Mouse (Mus musculus) left cerebral cortex, postnatal 4 days (tissue): Measurements from ENCODE around the gene Akr1c13. TPM values are rescaled to one million over a fixed set of nuclear protein-coding genes. Genes with fewer than 3 reads are reported as not detected.

ENCODE experiments used
- DNase-seq: peaks from one replicate; pipeline ENCODE4 v3.0.0-alpha.2; 2022
- intact Hi-C: fragments of 180-260 bp; cut with DNase I; formaldehyde crosslinking; loops from one replicate; pipeline ENCODE4 v1.15.1; 2025
- total RNA-seq, 2 experiments: library from RNA; stranded (reverse); gene quantifications; 2 replicates each; pipeline ENCODE4 v1.2.3; 2021

The Akr1c13 gene
- total RNA-seq, 2 experiments from 2014 or later, result 0.52 to 1.1 TPM

DNA sequence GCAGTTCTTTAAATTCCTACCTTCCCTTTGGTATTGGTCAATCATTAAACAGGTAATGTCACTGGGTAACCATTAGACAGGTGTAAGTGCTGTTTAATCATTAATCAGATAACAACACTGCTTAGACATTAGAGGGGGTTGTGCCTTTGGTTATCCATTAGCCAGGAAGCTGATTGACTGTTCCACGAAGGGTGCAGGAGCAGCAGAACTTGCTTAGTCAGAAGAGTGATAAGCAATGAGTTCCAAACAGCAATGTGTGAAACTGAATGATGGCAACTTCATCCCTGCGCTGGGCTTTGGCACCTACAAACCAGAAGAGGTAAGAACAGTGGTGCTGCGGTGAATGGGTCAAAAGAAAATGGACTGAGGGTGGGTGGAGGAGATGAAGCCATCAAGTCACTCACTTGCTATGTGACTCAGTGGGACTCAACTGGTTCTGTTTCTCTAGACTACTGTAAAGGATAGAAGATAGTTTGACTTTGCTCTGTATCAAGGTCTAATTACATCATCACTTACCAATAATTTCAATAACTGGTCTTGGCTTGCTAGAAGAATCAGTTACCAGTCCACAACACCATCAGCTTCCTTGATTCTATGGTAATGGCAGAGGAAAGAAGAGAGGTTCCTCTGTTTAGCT is 42.7 kb downstream of the Akr1c13 start:
- intact Hi-C loops, result no loop called here
- DNase-seq, result no peak

DNA sequence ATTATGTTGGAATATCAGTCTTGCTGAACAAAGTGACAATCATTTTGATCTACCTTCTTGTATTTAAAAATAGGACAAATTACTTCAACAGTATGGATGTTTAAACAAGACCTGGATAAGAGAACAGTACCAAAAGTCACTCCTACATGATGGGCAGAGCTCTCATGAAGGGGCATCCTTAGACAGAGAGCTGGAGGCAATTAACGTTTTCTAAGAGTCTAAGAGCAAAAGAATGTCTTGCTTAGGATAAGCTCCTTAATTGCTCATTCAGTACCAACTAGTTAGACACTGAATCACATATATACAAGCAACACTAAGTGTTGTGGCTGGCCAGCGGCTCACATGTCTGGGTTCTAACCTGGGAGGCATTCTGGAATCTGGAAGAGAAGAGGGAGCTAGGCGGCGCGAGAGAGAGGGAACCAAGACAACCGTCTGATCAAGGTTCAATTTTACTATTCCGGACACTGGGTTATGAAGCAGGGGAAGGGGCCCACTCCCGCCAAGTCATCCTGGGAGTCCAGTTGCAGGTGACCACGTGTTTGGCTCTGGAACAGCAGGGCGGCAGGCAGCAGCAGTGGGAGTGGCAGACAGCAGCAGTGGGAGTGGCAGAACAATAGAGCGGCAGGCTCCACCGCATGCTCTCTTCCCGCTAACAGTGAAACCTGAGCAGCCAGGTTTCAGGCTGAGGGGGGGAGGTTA is 54.1 kb downstream of the Akr1c13 start:
- intact Hi-C loops, result no loop called here
- DNase-seq, result peak; percentile 12

DNA sequence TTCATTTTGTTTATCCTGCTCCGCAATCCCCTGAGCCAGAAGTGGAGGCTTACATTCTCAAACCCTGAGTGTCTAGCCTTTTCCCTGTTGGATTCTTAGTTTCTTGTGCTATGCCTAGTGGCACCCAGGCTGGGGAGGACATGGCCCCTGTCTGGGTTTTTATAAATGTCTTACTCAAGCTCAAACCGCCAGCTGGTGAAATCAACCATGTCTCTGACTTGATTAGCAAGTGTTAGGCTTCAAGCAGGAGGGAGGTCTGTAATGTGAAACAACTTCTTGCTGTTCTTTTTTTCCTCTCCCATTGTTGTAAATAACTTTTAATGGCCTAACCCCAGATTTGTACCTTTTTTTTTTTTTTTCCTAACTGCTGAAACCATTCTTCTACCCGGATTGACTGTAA is 58.4 kb downstream of the Akr1c13 start:
- intact Hi-C loops, result no loop called here
- DNase-seq, result no peak

Other genes starting within 250 kb of the Akr1c13 start
- under 1 TPM in 1 of 2 experiments, not detected in 1; 0.24 TPM for gene Ucn3, start 245.8 kb upstream of the Akr1c13 start, total RNA-seq
- gene Akr1c14, start 142.1 kb upstream of the Akr1c13 start, total RNA-seq, result under 1 TPM; 0.68 TPM
- under 1 TPM in 1 of 2 experiments, not detected in 1; 0.58 TPM for gene Akr1c18, start 40.5 kb upstream of the Akr1c13 start, total RNA-seq
- gene Akr1c19, start 37.5 kb downstream of the Akr1c13 start, total RNA-seq, result 1 to 10 TPM; 7.6 to 8.6 TPM
- not detected for gene Akr1c12, start 88.3 kb downstream of the Akr1c13 start, total RNA-seq
- gene Akr1c6, start 243.2 kb downstream of the Akr1c13 start, total RNA-seq, result not detected